Mouse (Mus musculus) midbrain, embryonic 15.5 days (tissue): ENCODE results near the gene Utrn. TPM values are rescaled to one million over a fixed set of nuclear protein-coding genes. Genes with fewer than 3 reads are reported as not detected.
A peak's percentile ranks its signal among the peaks of the same experiment; 100 is the strongest.

Experiments used
- ATAC-seq: fragments of 200-750 bp; cut with Nextera tagmentation; replicated peaks from 2 replicates; pipeline ENCODE4 v1.8.0; 2017; ENCODE audit warnings: moderate TSS enrichment
- H3K27ac ChIP-seq: fragments of 300-500 bp; sonication (generic); 2 replicates; pipeline ENCODE4 v1.5.1; 2015; ENCODE audit warnings: mild to moderate bottlenecking, inconsistent platforms
- H3K27me3 ChIP-seq: fragments of 300-500 bp; sonication (generic); replicated peaks from 2 replicates; pipeline ENCODE4 v1.6.1; 2015; ENCODE audit warnings: inconsistent platforms
- H3K36me3 ChIP-seq: fragments of 300-500 bp; sonication (generic); replicated peaks from 2 replicates; pipeline ENCODE4 v1.6.1; 2015; ENCODE audit warnings: inconsistent platforms
- H3K4me1 ChIP-seq: fragments of 300-500 bp; sonication (generic); 2 replicates; pipeline ENCODE4 v1.6.1; 2015; ENCODE audit warnings: inconsistent platforms
- H3K4me2 ChIP-seq: fragments of 300-500 bp; sonication (generic); 2 replicates; pipeline ENCODE4 v1.6.1; 2015; ENCODE audit warnings: inconsistent platforms, mild to moderate bottlenecking, moderate library complexity
- H3K4me3 ChIP-seq: fragments of 300-500 bp; sonication (generic); 2 replicates; pipeline ENCODE4 v1.5.1; 2015; ENCODE audit warnings: mild to moderate bottlenecking, inconsistent platforms
- H3K9ac ChIP-seq: fragments of 300-500 bp; sonication (generic); 2 replicates; pipeline ENCODE4 v1.6.1; 2015; ENCODE audit warnings: mild to moderate bottlenecking, inconsistent platforms
- H3K9me3 ChIP-seq: fragments of 300-500 bp; sonication (generic); 2 replicates; pipeline ENCODE4 v1.6.1; 2016; ENCODE audit warnings: inconsistent platforms
- WGBS: fragments of 180-500 bp; shearing (Covaris S2); methylation state at CpG from one replicate; pipeline ENCODE4 v1.1.7; 2015; ENCODE audit warnings: mixed read lengths; 5-methylcytosine and 5-hydroxymethylcytosine counted together
- polyA plus RNA-seq: library from polyadenylated mRNA; unstranded; fragments of >200 nt; fragmentation: Nextera tagmentation; extraction: Ambion mirVana; gene quantifications from 2 replicates; pipeline ENCODE4 v1.2.1, GENCODE M21; 2015

The Utrn gene
- polyA plus RNA-seq, 1 experiment from 2014 or later, result 19.7 TPM

GRCm38 (mm10) chr10:12433161-12433560 lies 436.0 kb downstream of the Utrn start:
- H3K36me3 ChIP-seq, result no peaks in the 10 kb centered on the region
- no peaks in the 10 kb centered on the region for H3K9me3 ChIP-seq
- no peak overlapping the region for H3K4me3 ChIP-seq
- no peak overlapping the region for H3K27ac ChIP-seq
- no peaks in the 10 kb centered on the region for H3K27me3 ChIP-seq
- H3K4me2 ChIP-seq, result no peak overlapping the region
- WGBS, result 59% methylated on average over 2 of the region's 2 CpGs
- H3K4me1 ChIP-seq, result no peaks in the 10 kb centered on the region
- no peak for ATAC-seq
- H3K9ac ChIP-seq, result no peak overlapping the region

- Histone ChIP-seq H3K36me3 (no peaks in the 10 kb centered on the region), H3K27ac (no peak overlapping the region), H3K9me3 (no peaks in the 10 kb centered on the region), H3K4me1 (no peaks in the 10 kb centered on the region), H3K9ac (no peak overlapping the region), H3K27me3 (no peaks in the 10 kb centered on the region), H3K4me2 (no peak overlapping the region), H3K4me3 (no peak overlapping the region)
- no peak for ATAC-seq
Measured at GRCm38 (mm10) chr10:12430399-12430798, 438.8 kb downstream of the Utrn start.

DNA sequence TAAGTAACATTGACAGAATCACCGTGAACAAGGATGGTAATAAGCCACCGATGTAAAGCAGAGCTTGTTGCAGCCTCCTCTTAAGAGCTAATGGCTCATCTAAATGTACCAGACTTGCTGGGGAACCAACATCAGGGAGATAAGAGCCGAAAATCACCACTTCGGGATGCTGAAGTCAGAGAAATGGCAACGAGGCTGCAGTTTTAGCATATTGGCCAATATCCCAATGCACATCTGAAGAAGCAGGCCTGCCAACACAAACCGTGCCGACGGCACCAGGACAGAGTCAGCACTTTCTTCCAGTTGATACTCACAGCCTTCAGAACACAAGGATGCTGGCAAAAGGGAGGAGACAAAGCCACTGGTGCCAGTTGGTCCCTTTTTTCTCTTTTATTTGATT lies 442.3 kb downstream of the Utrn start:
- 83% methylated on average over 8 of the region's 8 CpGs for WGBS
- ATAC-seq, result no peak

DNA sequence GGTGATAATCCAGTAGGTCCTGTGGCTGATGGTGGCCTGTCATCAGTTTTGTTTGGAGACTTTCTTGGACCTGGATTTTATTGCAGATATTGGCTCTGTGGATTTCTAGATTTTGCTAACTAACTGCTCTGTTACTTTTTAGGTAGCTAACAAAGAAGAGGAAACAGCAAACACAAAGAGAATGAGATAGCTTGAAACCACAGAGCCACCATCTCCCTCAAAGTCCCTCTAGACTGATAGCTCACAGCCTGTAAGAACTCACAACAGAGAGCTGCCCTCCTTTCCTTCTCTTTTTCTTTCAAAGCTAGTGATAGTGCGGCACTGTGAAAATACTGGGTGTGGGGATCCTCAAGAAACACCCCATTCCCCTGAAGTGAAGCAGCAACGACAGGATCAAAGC lies 444.2 kb downstream of the Utrn start:
- no peaks in the 10 kb centered on the region for H3K4me1 ChIP-seq
- no peak overlapping the region for H3K27ac ChIP-seq
- H3K27me3 ChIP-seq, result no peaks in the 10 kb centered on the region
- ATAC-seq, result no peak
- no peak overlapping the region for H3K4me2 ChIP-seq
- 78% methylated on average over 2 of the region's 2 CpGs for WGBS
- H3K9me3 ChIP-seq, result no peaks in the 10 kb centered on the region
- no peak overlapping the region for H3K4me3 ChIP-seq
- no peaks in the 10 kb centered on the region for H3K36me3 ChIP-seq
- no peak overlapping the region for H3K9ac ChIP-seq

More for the DNA sequence above, 442.3 kb downstream of the Utrn start:
- Histone ChIP-seq H3K27me3 (no peaks in the 10 kb centered on the region), H3K4me1 (no peaks in the 10 kb centered on the region), H3K9me3 (no peaks in the 10 kb centered on the region), H3K9ac (no peak overlapping the region), H3K4me2 (no peak overlapping the region), H3K4me3 (no peak overlapping the region), H3K27ac (no peak overlapping the region), H3K36me3 (no peaks in the 10 kb centered on the region)

GRCm38 (mm10) chr10:12423994-12424725 lies 445.0 kb downstream of the Utrn start:
- WGBS, result 89% methylated on average over 7 of the region's 7 CpGs

DNA sequence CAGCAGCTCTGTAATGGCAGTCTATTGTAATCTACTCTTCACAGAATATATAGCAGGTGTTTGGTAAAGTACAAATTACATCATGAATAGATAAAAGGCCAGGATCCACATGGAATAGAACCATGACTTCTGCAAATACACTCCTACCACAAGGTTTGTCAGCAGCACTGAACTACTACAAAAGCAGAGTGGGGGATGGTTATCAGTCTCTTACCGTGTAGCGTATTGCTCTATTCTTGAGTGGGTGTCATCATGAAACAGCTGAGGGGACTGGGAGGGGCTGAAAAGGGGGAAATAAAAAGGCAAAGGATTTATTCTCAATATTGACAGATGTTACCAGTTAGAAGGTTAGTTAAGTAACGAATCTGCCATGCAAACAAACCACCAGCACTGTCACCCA lies 454.2 kb downstream of the Utrn start:
- no peak for ATAC-seq
- H3K4me2 ChIP-seq, result no peak overlapping the region
- H3K27ac ChIP-seq, result no peak overlapping the region
- H3K9ac ChIP-seq, result no peak overlapping the region
- 93% methylated on average over 3 of the region's 3 CpGs for WGBS
- no peak overlapping the region for H3K4me3 ChIP-seq
- H3K27me3 ChIP-seq, result no peaks in the 10 kb centered on the region
- H3K9me3 ChIP-seq, result no peaks in the 10 kb centered on the region
- no peaks in the 10 kb centered on the region for H3K36me3 ChIP-seq
- H3K4me1 ChIP-seq, result no peaks in the 10 kb centered on the region

More at GRCm38 (mm10) chr10:12423994-12424725, 445.0 kb downstream of the Utrn start:
- ATAC-seq, result no peak
- no peaks in the 10 kb centered on the region for H3K27me3 ChIP-seq
- no peaks in the 10 kb centered on the region for H3K4me1 ChIP-seq
- H3K4me3 ChIP-seq, result no peak overlapping the region
- no peak overlapping the region for H3K27ac ChIP-seq
- no peaks in the 10 kb centered on the region for H3K9me3 ChIP-seq
- no peaks in the 10 kb centered on the region for H3K36me3 ChIP-seq
- H3K9ac ChIP-seq, result no peak overlapping the region
- no peak overlapping the region for H3K4me2 ChIP-seq

GRCm38 (mm10) chr10:12406338-12407110 lies 462.6 kb downstream of the Utrn start:
- Histone ChIP-seq H3K9me3 (no peaks in the 10 kb centered on the region), H3K9ac (no peak overlapping the region), H3K27ac (no peak overlapping the region), H3K4me1 (no peaks in the 10 kb centered on the region), H3K4me2 (no peak overlapping the region), H3K36me3 (0 out of 2 replicates have a peak, but pooled peaks cover 3% of the 10 kb centered on the region), H3K27me3 (no peaks in the 10 kb centered on the region), H3K4me3 (no peak overlapping the region)
- WGBS, result 91% methylated on average over 12 of the region's 12 CpGs
- no peak for ATAC-seq

GRCm38 (mm10) chr10:12399450-12399849 lies 469.7 kb downstream of the Utrn start:
- Histone ChIP-seq H3K4me1 (no peaks in the 10 kb centered on the region; the same call in 1 of the 2 replicates), H3K4me3 (no peak overlapping the region), H3K9ac (no peak overlapping the region), H3K4me2 (no peak overlapping the region), H3K27ac (no peak overlapping the region), H3K9me3 (no peaks in the 10 kb centered on the region), H3K36me3 (no peaks in the 10 kb centered on the region), H3K27me3 (no peaks in the 10 kb centered on the region)
- WGBS, result 15% methylated on average over 2 of the region's 2 CpGs
- ATAC-seq, result peak; percentile 88; the same call in 1 of the 2 replicates

DNA sequence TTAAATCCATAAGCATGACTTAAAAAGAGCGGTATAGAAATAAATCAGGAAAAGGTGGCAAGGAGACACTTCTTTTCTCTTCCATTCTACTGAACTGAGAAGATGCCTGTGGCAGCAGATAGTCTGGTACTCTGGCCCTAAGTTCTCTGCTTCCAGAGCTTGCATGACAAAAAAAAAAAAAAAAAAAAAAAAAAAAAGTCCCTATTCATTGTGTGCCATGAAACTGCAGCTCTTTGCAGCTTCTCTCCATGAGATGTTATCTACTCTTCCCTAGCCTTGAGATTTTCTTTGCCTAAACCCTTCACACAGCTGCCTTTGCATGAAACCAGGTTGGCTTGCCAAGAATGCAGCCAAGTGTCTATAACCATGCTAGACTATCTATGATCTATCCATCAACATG lies 489.0 kb downstream of the Utrn start:
- Histone ChIP-seq H3K4me1 (no peaks in the 10 kb centered on the region), H3K9ac (no peak overlapping the region), H3K4me2 (no peak overlapping the region), H3K27ac (no peak overlapping the region), H3K27me3 (no peaks in the 10 kb centered on the region), H3K4me3 (no peak overlapping the region), H3K36me3 (no peaks in the 10 kb centered on the region), H3K9me3 (no peaks in the 10 kb centered on the region)
- no peak for ATAC-seq
- WGBS, result 100% methylated on average over 1 of the region's 1 CpGs

GRCm38 (mm10) chr10:12379123-12379522 lies 490.0 kb downstream of the Utrn start:
- Histone ChIP-seq H3K9me3 (no peaks in the 10 kb centered on the region), H3K9ac (no peak overlapping the region), H3K4me3 (no peak overlapping the region), H3K27me3 (no peaks in the 10 kb centered on the region), H3K36me3 (no peaks in the 10 kb centered on the region), H3K4me2 (no peak overlapping the region), H3K27ac (no peak overlapping the region), H3K4me1 (no peaks in the 10 kb centered on the region)
- ATAC-seq, result no peak
- 96% methylated on average over 1 of the region's 1 CpGs for WGBS

- H3K4me3 ChIP-seq, result no peak overlapping the region
- no peak overlapping the region for H3K4me2 ChIP-seq
- 64% methylated on average over 3 of the region's 3 CpGs for WGBS
- no peaks in the 10 kb centered on the region for H3K9me3 ChIP-seq
- no peak for ATAC-seq
- H3K4me1 ChIP-seq, result no peaks in the 10 kb centered on the region
- H3K27me3 ChIP-seq, result no peaks in the 10 kb centered on the region
- no peak overlapping the region for H3K27ac ChIP-seq
- no peak overlapping the region for H3K9ac ChIP-seq
- no peaks in the 10 kb centered on the region for H3K36me3 ChIP-seq
Measured at GRCm38 (mm10) chr10:12377727-12378126, 491.4 kb downstream of the Utrn start.

DNA sequence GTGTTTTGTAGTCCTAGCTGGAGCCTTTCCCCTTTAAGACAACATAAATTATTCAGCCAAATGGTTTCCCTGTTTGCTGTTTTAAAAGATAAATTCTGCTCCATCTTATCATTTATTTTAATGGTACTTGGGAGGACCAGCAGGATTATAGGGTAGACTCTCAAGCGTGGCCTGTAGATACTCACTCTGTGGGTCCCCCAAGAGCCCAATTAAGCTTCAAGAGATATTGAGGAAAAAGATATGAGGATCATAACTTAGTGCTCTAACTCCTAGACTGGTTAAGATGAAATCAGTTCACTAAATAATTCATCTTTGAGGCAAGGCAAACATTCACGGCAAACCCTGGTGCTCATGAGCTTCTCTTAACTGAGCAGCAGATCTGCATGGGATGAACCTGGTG lies 493.1 kb downstream of the Utrn start:
- no peak overlapping the region for H3K9ac ChIP-seq
- H3K9me3 ChIP-seq, result no peaks in the 10 kb centered on the region
- no peak overlapping the region for H3K4me2 ChIP-seq
- peak; percentile 52; the same call in 1 of the 2 replicates for ATAC-seq
- H3K4me1 ChIP-seq, result no peaks in the 10 kb centered on the region
- no peak overlapping the region for H3K4me3 ChIP-seq
- no peaks in the 10 kb centered on the region for H3K27me3 ChIP-seq
- 67% methylated on average over 2 of the region's 2 CpGs for WGBS
- H3K27ac ChIP-seq, result no peak overlapping the region
- H3K36me3 ChIP-seq, result no peaks in the 10 kb centered on the region

- ATAC-seq, result no peak
- 92% methylated on average over 1 of the region's 1 CpGs for WGBS
- H3K27ac ChIP-seq, result no peak overlapping the region
- H3K4me2 ChIP-seq, result no peak overlapping the region
- no peaks in the 10 kb centered on the region for H3K9me3 ChIP-seq
- H3K27me3 ChIP-seq, result no peaks in the 10 kb centered on the region
- H3K9ac ChIP-seq, result no peak overlapping the region
- H3K36me3 ChIP-seq, result no peaks in the 10 kb centered on the region
- H3K4me3 ChIP-seq, result no peak overlapping the region
- H3K4me1 ChIP-seq, result no peaks in the 10 kb centered on the region
Measured at GRCm38 (mm10) chr10:12374741-12375140, 494.4 kb downstream of the Utrn start.
